Mouse (Mus musculus): ENCODE data around the gene Hbp1.

Gene Hbp1

DNA sequence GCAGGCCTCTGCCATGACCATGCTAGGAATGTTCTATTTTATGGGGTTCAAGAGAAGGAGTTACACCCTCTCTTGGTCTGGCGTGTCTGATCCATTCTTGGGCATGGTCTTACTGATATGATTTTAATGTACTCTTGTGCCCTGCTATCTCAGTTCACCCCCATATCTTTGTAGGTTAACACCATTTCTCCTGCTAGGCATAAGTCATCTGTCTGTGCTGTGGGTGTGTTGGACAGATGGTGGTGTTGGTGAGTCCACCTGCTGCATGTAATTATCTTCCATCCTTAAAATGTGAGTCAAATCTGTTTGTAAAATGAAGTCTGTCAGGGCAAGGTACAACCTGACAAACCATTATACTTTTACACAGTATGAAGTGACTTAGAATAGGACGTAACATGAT lies 42.9 kb downstream of the Hbp1 start:
- no peak for DNase-seq (ENCODE audit: low spot score in 2 of 2)

DNA sequence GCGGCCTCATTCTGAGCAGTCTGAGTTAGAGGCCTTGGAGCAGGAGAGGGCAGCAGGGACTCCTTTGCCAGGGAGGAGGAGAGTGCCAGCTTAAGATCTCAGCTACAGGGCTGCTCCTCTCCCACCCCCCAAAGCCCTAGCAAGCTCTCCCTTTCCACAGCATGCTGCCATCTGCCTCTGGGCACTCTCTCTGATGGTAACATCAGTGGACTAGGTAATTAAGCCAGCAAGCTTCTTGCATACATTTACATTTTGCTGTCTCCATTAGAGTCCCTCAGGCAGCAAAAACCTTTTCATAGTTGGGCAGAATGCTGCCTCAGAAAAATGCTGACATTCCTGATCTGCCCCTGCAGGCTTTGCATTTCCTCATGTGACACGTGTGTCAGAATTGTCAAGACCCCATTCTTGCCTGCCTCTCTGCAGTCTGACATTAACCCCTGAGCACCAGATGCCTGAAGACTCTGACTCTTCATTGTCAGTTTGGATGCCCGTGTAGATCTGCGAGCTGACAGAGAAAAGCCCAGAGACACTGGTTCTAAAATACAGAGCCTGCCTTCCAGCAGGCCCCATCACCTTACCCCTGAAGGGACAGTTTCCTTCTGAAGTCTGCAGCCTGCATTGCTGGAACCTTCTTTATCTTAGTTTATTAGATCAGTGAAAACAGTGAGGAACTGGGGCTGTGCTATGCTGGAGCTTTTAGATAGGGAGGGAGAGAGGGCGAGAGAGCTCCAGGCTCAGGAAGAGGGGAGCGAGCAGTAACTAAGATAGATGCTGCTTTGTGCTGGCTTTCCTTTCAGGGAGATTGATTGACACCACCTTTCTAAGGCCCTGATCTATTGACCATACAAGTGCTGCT lies 44.4 kb downstream of the Hbp1 start:
- peak in 1 of 2 experiments; percentile 43 for DNase-seq (ENCODE audit: low spot score in 2 of 2)

DNA sequence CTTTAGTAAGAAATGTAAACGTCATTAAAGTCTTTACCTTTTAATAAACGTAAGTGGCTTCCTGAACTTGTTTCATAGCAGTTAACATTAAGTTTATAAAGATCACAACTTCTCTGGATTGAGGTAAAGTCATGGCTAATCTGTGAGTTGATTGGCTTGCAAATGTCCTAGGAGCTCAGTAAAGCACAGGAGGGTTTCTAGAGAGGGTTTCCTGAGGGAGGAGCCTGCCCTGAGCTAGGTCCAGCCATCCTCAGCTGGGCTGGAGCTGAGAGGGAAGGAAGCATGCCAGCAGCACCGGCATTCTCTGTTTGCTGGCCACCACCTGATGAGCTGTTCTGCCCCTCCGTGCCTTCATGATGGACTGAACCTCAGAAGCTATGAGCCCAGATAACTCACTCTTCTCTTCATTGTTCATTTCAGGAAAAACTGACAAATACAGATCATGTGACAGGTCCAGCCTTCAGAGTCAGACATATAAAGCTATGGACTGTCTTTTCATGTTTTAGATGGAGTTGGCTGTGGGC lies 49.9 kb downstream of the Hbp1 start:
- DNase-seq (ENCODE audit: low spot score in 2 of 2): no peak

DNA sequence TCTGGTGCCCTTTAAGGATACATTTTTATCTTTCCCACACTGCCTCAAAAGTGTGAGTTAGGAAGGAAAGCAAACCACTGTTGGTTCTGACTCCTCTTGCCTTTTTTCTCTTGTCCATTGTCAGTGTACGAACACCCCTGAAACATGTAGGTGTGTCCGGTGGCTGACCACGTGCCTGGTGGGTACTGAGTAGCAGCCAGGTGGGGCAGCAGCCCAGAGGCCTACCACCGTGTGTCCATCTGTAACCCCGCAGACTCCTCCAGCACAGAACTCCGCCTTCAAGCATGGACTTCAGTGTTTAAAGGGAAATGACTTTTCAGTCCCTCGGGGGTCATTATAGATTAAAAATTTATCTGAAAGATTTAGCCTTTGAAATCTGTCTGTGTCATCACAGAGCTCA lies 52.9 kb downstream of the Hbp1 start:
- DNase-seq (ENCODE audit: low spot score in 2 of 2): no peak

DNA sequence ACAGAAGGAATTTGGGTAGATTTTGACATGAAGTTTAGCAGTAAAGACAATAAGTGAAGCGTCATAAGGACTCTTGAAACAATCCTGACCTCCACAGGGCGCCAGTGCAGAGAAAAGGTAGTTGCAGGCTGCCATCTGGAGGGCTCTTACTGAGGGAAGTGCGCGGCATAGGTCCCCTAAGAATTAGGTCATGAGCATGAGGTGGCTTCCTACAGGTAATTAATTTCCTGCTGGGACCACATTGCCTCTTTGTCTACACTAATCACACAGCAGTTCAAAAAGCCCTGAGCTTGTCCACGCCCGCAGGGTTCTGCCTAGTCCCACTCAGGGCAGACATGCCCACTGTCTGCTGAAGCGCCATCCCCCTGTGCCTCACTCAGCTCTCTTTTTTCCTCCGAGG lies 53.3 kb downstream of the Hbp1 start:
- no peak for DNase-seq (ENCODE audit: low spot score in 2 of 2)

DNA sequence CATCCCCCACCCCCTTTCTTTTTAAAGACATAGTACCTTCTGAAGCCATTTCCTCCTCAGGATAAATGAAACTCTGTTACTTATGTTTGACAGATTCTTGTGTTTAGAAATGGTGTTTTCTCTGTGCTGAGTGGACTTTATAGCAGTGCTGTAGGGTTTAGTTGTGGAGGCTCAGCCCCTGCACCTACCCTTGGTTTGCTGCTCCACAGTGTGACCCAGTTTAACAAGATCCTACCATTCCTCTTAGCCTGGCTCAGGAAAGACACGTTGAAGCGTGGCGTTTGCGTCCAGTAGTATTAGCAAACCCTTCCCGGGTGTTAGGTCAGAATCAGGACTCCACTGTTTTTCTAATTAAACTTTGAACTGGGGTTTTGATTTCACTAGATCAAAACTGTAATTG lies 54.0 kb downstream of the Hbp1 start:
- no peak for DNase-seq (ENCODE audit: low spot score in 2 of 2)

DNA sequence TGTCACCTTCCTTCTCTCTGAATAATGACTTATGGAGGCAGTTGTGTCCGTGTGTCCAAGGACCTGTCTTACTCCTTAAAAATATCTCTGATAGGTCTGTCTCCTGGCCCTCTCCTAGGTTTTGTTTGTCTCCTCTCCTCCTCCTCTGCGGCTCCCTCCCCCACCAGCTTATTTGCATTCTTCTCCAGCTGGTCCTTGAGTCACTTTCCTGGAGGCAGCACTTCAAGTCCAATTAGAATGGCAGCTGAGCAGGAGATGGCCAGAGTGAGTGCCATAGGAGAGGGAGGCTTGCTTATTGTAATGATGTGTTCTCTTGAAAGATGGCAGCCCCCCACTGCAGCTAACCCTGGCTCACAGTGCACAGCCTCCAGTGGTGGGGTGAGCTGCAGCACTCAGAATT lies 54.4 kb downstream of the Hbp1 start:
- DNase-seq (ENCODE audit: low spot score in 2 of 2): peak; percentile 40 to 57

DNA sequence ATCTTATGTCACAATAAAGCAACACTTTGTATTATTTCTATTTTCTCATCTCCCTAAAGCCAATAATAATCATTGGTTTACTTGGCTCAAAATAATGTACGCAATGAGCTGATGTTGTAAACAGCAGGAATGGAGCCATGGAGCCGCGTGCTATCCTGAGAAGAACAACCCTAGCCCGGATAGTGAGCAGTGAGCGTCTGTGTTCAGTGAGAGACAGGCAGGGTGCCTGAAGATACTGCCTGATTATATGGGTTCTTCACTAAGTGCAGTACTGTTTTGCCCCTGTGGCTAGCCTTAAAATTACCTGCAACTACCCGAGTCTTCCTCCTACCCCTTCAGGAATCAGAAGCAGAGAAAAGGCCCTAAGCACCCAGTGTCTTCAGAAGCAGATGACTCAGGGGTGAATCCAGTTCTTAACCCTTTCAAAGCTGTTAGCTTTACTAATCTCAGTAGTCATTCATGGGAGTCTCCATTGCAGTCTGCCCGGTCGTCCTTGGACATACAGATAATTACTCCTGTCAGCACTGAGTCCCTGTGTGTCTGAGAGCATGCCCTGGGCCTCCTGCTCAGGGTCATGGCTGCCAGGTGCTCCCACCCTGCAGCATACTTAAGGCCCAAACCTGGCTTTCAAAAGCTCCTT lies 55.1 kb downstream of the Hbp1 start:
- DNase-seq (ENCODE audit: low spot score in 2 of 2): no peak

DNA sequence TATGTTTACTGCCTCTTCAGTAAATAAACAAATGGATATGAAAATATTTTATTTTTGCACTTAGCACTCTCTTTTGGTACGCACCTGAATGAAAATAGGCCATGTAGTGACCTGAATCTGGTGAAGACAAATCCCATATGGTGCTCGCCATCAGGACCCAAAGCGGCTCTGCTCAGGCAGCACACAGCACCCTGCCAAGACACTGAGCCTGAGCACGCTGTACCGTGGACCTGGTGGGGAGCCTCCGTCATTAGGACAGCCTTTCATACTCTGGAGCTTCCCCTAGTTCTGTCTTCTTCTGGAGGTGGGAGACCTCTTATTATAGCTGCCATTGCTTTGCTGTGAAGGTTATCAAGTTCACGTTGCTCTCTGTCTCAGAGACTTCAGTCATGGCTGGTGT lies 57.6 kb downstream of the Hbp1 start:
- DNase-seq (ENCODE audit: low spot score in 2 of 2): no peak

DNA sequence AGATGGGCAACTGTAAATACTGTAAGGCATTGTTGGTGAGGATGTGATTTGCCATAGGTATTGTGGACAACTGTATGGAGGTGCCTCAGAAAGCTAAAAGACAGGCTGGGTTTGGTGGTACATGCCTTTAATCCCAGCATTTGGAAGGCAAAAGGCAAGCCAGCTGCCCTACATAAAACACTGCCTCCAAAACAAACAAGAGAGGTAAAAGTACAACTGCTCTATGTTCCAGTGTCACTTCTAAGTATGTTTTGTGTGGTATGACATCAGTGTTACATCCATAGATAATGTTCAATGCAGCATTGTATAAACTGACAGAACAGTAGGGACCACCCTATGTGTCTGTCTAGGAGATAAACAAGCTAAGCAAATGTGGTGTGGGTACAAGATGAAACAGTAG lies 58.3 kb downstream of the Hbp1 start:
- DNase-seq (ENCODE audit: low spot score in 2 of 2): no peak

DNA sequence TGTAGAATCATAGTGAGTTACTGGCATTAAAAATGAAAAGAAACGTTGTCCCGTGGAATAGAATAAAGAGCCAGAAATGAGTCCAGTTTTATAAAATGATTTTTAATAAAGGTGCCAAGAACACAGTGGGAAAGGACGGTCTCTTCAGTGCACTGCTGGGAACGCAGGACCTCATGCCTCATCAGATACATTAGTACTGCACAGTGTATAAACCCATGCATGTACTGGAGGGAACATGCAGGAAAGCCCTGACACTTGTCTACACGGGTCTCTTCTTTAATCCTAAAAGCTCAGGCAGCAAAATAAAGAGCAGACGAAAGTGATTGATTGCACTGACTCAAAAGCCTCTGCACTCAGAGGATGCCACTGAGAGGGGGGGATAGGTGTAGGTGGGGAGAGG lies 59.6 kb downstream of the Hbp1 start:
- no peak for DNase-seq (ENCODE audit: low spot score in 2 of 2)

DNA sequence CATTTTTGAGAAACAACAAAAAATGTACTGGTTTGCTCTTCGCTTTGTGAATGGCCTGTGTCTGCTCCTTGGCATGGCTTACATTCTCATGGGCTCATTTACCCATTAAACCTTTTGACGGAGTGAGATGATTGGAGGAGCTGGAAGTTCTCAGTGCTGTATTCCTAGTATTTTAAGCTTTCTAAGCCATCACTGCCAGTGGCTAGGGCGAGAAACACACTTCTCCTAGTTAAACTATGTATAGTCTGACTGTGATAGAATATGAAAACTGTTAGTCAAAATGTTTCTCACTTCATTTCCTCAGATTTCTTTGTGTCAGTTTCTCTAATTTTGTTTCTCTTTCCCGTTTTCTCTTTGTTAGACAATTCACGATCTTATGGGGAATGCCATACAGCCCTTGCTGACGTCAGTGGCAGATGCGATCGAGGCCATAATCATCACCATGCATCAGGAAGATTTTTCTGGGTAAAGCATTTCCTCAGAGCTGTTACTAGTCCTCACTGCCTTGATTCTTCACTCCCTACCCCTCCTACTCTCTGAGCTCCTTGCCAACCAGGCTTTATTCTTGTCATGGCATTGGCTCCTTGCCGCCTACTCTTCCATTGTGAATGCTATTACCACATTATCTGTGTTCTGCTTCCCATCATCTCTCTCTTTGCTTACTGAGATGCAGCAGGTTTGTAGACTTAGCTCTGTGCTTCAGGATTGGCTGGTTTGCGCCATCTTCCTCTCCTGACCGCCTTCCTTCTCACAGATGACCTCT lies 64.3 kb downstream of the Hbp1 start:
- DNase-seq (ENCODE audit: low spot score in 2 of 2): peak; percentile 31 to 43

DNA sequence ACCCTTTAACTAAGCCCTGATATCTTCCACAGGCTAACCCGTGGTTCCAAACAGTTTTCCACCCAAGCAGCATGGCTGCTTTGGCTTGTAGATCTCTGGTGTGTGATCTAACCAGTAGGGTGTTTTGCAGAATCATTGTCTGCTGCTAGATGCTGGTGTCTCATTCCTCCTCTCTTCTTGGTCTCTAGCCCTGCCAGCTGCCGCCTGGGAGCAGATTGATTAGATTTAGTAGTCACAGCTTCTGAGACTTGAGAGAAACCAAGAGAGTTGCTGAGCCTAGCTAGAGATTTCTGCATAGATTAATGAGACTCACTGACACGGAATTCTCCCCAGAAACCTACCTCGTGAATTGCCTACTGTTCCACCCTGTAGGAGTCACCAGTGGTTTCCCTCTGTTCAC lies 65.3 kb downstream of the Hbp1 start:
- DNase-seq (ENCODE audit: low spot score in 2 of 2): no peak

DNA sequence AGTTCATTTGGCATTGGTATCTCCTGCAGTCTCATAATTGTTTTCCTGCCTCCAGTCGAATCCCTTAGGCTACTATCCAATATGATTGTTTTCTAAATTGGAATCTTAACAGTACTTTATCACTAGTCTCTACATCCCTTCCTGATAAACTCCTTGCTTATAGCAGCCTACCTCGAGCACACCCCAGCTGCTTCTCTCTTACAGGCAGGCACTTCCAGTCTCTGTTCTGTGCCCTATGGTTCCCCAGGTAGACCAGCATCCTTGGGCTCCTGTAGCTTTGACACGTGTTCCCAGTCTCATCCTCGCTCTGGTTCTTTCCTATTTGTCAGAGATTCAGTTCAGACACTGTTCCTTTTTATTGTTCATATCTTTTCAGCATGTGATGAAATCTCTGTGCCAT lies 66.0 kb downstream of the Hbp1 start:
- no peak for DNase-seq (ENCODE audit: low spot score in 2 of 2)

DNA sequence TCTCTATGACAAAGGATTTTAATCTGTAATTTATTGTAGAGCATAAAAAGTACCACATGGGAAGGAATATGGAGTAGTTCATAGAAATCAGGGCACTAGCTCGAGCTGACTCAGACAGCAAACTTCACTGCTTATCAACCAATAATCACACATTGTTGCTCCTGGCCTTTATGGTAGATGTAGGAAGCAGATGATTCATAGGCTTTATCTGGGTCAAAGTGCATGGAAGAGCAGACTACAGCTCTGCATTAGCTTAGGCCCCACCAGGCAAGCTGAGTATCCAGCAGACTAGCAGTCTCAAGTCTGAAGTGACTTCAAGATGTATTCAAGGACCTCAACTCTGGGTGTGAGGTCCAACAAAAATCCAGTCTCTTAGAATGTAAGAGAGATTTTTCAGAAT lies 67.6 kb downstream of the Hbp1 start:
- DNase-seq (ENCODE audit: low spot score in 2 of 2): no peak

DNA sequence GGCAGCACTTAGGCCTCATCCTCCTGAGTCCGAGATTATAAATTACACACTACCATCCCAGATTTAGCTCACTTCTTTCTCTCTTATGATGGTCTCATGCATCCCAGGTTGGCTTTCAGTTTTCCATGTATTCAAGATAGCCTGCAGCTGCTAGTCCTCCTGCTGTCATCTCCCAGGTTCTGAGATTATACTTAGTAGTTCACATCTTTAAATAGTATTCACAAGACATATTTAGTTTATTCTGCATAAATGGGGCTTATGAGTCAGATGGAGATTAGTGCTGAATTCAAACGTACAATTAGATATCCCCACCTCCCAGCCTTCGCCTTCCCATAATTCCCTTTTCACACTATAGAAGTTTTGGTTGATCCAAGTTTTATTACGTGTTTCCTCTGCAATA lies 73.6 kb downstream of the Hbp1 start:
- no peak for DNase-seq (ENCODE audit: low spot score in 2 of 2)

All from frontal cortex, postnatal 10 days (tissue).